Mouse (Mus musculus): ENCODE measurements around the gene Treh. TPM values are rescaled to one million over a fixed set of nuclear protein-coding genes. Genes with fewer than 3 reads are reported as not detected.

Gene Treh
- polyA plus RNA-seq, 1 experiment: not detected

DNA sequence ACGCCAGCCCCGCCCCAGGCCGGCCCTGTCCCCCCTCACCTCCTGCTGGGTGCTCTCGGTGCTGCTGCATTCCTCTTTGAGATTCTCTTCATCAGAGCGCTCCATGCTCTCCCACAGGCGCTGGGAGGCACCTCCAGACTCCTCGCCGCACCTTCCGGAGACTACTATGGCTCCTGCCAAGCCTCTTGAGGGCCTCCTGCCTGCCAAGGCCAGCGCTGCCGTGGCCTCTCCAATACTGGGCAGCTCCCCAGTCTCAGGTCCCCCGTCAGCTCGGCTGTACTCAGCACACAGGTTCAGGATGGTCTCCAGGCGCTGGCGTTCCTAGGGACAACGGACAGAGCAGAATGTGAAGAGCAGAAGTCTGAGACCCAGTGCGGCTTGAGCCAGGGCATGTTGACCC is 38.6 kb downstream of the Treh start:
- no peak overlapping the region for H3K4me3 ChIP-seq (ENCODE audit: insufficient read depth, low read length)
- no peak for TF ChIP-seq POLR2A (IDR thresholded peaks at IDR 0.05; ENCODE audit: borderline replicate concordance, low read depth, low read length)
- no peak for TF ChIP-seq CTCF (IDR thresholded peaks at IDR 0.05; ENCODE audit: low read depth, low read length)

DNA sequence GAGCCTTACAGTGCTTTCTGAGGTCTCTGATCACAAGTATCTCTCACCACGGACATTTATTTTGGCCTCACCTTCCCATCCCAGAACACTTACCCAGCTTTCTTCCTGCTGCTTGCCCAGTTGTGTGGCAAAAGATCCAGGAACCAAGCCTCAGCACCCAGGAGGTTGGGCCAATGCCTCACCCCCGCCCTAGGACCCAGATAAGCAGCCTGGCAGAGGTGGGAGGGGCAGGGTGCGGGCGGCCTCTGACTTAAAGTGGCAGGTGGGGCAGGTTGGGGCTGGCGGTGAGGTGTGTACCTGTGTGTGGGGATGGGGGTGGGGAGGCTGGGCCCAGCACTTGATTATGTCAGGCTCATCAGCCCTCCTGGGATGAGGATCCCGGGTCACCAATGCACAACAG is 40.0 kb downstream of the Treh start:
- no peaks in the 10 kb centered on the region for H3K4me1 ChIP-seq (ENCODE audit: control insufficient read depth, insufficient read depth, low read length)
- TF ChIP-seq POLR2A (IDR thresholded peaks at IDR 0.05; ENCODE audit: borderline replicate concordance, low read depth, low read length): no peak
- TF ChIP-seq CTCF (IDR thresholded peaks at IDR 0.05; ENCODE audit: low read depth, low read length): no peak
- H3K4me3 ChIP-seq (ENCODE audit: insufficient read depth, low read length): no peak overlapping the region
- H3K27ac ChIP-seq (ENCODE audit: insufficient read depth, low read depth, low read length): no peak overlapping the region

More for the DNA sequence above, 38.6 kb downstream of the Treh start:
- H3K27ac ChIP-seq (ENCODE audit: insufficient read depth, low read depth, low read length): no peak overlapping the region
- H3K4me1 ChIP-seq (ENCODE audit: control insufficient read depth, insufficient read depth, low read length): no peaks in the 10 kb centered on the region

DNA sequence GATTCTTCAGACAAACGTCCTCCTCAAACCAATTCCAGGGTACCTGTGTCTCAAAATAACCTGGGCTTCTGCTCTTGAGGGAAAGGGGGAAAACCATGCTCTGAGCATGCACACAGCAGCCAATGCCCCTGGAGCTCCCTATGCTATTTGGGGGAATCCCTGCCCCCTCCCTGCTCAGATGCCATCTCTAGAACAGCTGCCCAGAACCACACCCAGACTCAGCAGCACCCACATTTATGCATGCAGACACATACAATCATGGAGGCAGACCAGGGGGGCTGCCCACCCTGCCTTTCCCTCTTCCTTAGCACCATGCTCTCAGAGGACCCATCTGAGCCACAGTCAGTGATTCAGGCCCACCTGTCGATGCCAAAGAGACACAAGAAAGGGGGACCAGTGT is 40.5 kb downstream of the Treh start:
- Histone ChIP-seq H3K27ac (ENCODE audit: insufficient read depth, low read depth, low read length) (no peak overlapping the region), H3K4me1 (ENCODE audit: control insufficient read depth, insufficient read depth, low read length) (no peaks in the 10 kb centered on the region), H3K4me3 (ENCODE audit: insufficient read depth, low read length) (no peak overlapping the region)
- TF ChIP-seq CTCF (IDR thresholded peaks at IDR 0.05; ENCODE audit: low read depth, low read length) (no peak), POLR2A (IDR thresholded peaks at IDR 0.05; ENCODE audit: borderline replicate concordance, low read depth, low read length) (no peak)

DNA sequence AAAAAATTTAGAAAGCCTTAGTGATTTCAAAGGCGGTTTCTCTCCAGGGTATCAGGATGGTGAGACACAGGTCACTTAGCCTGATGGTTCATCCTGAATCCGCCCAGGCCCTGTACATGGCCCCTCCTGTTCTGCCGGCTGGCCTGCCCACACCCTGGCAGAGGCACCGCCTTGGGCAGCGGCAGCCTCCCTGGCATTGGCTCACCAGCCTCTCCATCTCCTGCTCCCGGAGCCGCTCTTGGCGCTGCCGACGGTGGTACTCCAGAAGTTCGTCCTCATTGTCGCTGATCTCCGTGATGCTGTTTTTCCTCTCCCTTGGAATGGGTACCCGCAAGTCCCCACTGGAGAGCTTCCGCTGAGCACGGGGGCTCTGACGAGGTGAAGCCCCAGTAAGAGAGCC is 42.1 kb downstream of the Treh start:
- Histone ChIP-seq H3K27ac (ENCODE audit: insufficient read depth, low read depth, low read length) (no peak overlapping the region), H3K4me1 (ENCODE audit: control insufficient read depth, insufficient read depth, low read length) (peaks cover 1% of the 10 kb centered on the region; the same call in 1 of the 2 replicates), H3K4me3 (ENCODE audit: insufficient read depth, low read length) (no peak overlapping the region)
- TF ChIP-seq POLR2A (IDR thresholded peaks at IDR 0.05; ENCODE audit: borderline replicate concordance, low read depth, low read length): no peak
- TF ChIP-seq CTCF (IDR thresholded peaks at IDR 0.05; ENCODE audit: low read depth, low read length): no peak

DNA sequence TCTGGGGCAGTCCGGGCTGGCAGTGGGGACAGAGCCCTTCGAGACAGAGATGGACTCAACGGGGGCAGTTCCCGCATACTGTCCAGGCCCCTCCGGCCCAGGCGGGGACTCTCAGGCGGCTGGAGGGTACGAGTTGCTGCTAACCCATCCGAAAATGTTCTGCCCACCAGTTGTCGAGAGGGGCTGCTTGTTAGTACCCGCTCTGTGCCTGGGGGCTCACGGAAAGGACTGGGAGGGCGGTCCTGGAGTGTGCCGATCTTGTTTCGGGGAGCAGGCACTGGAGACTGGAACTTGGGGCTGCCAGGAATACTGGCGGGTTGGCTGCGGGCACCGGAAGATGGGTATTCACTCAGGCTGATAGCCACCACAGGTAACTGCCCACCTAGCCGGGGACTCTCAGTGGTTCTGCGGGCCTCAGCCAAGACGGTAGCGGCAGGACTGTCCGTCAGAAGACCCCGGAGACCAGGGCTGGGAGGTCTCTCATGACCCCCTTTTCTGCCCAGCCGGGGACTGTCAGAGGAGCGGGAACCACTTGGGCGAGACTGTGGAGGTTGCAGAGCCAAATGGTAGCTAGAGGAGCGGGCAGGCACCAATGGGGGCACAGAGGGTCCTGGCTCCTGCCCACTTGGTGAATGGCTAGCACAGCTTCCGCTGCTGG is 42.8 kb downstream of the Treh start:
- H3K4me3 ChIP-seq (ENCODE audit: insufficient read depth, low read length): no peak overlapping the region
- H3K4me1 ChIP-seq (ENCODE audit: control insufficient read depth, insufficient read depth, low read length): peaks cover 7% of the 10 kb centered on the region
- H3K27ac ChIP-seq (ENCODE audit: insufficient read depth, low read depth, low read length): no peak overlapping the region
- TF ChIP-seq CTCF (IDR thresholded peaks at IDR 0.05; ENCODE audit: low read depth, low read length) (no peak), POLR2A (IDR thresholded peaks at IDR 0.05; ENCODE audit: borderline replicate concordance, low read depth, low read length) (no peak)

DNA sequence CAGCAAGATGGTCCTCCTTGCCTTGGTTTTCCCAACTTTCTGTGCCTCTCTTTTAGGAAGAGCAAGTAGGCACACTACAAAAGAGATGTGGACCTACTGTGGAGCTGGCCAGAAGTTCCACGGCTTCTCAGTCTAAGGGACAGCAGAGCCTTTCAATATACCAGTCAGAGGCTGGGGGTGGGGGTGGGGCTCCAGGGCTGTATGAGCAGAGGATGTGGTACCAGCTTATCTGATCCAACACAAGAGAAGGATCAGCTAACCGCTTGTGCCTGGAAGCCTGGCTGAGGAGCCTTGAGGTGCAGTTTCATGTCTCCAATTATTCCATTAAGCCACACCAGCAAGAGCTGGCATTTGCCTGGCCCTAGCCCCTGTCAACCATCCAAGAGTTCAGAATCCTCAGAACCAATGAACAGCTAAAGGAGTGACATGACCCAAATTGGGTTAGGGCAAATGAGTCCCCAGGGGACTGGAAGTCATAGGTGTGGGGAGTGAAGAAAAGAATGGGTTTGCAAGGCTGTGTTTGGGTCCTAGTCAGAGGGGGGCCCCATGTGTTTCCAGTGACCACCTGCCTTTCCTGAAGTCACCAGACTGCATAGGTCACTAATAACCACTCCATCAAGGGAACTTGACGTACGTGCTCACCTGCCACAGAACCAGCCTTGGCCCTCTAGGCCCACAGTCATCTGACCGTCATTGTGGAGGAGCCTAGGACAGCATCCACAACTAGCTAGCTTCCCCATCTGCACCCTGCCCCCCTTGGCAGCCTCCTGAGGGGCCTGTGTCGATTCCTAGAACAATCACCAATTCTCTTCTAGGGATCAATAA is 44.2 kb downstream of the Treh start:
- Histone ChIP-seq H3K27ac (ENCODE audit: insufficient read depth, low read depth, low read length) (no peak overlapping the region), H3K4me3 (ENCODE audit: insufficient read depth, low read length) (no peak overlapping the region), H3K4me1 (ENCODE audit: control insufficient read depth, insufficient read depth, low read length) (peaks cover 11% of the 10 kb centered on the region)
- TF ChIP-seq POLR2A (IDR thresholded peaks at IDR 0.05; ENCODE audit: borderline replicate concordance, low read depth, low read length): no peak
- TF ChIP-seq CTCF (IDR thresholded peaks at IDR 0.05; ENCODE audit: low read depth, low read length): no peak

DNA sequence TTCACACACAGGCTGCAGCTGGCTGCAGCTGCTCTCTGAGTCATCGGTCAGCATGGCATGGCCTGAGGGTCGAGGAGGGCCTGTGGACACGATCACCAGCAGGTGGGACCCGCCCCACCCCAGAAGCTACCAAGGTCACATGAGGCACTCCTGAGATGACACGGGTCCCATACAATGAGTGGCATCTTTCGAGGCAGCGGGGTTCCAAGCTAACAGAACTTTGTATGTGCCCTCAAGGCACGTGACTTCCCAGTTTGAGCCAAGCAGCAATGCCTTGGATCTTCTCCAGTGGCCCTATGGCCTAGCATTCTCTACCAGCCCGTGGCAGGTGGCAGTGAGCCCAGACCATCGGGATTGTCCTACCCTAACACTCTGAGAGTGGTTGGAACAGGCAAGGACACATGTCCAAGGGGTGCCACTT is 44.8 kb downstream of the Treh start:
- Histone ChIP-seq H3K4me1 (ENCODE audit: control insufficient read depth, insufficient read depth, low read length) (peaks cover 16% of the 10 kb centered on the region), H3K27ac (ENCODE audit: insufficient read depth, low read depth, low read length) (no peak overlapping the region), H3K4me3 (ENCODE audit: insufficient read depth, low read length) (no peak overlapping the region)
- TF ChIP-seq CTCF (IDR thresholded peaks at IDR 0.05; ENCODE audit: low read depth, low read length): no peak
- TF ChIP-seq POLR2A (IDR thresholded peaks at IDR 0.05; ENCODE audit: borderline replicate concordance, low read depth, low read length): no peak

DNA sequence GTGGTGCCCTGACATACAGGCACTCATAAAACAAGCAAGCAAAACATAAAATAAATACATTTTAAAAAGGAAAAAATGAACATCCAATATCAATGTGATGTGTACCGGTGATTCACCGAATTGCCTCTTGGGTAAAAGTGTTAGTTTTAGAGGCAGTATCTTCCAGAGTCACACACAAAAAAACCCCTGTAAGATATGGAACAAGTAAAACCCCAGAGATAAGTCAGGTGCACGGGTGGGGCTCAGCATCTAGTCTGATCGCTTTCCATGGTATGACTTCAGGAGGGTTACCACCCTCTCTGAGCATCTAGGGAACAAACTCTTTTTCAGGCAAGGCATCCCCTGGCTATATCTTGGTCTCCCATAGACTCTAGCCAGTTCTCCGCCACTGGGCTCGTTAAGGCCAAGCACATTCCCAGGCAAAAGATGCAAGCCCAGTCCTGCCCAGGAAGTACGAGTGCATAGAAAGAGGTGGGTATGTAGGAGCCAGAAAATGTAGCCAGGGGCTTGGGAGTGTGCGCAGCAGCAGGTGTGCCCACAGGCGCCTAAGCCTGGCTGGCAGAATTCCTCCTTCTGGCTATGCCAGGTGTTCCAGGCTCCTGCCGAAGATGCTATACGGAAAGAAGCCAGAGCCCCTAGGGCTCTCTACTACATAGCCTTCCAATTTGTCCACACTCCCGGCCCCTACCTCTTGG is 46.1 kb downstream of the Treh start:
- TF ChIP-seq CTCF (IDR thresholded peaks at IDR 0.05; ENCODE audit: low read depth, low read length) (no peak), POLR2A (IDR thresholded peaks at IDR 0.05; ENCODE audit: borderline replicate concordance, low read depth, low read length) (no peak)
- H3K4me1 ChIP-seq (ENCODE audit: control insufficient read depth, insufficient read depth, low read length): peaks cover 28% of the 10 kb centered on the region
- H3K4me3 ChIP-seq (ENCODE audit: insufficient read depth, low read length): no peak overlapping the region
- no peak overlapping the region for H3K27ac ChIP-seq (ENCODE audit: insufficient read depth, low read depth, low read length)

DNA sequence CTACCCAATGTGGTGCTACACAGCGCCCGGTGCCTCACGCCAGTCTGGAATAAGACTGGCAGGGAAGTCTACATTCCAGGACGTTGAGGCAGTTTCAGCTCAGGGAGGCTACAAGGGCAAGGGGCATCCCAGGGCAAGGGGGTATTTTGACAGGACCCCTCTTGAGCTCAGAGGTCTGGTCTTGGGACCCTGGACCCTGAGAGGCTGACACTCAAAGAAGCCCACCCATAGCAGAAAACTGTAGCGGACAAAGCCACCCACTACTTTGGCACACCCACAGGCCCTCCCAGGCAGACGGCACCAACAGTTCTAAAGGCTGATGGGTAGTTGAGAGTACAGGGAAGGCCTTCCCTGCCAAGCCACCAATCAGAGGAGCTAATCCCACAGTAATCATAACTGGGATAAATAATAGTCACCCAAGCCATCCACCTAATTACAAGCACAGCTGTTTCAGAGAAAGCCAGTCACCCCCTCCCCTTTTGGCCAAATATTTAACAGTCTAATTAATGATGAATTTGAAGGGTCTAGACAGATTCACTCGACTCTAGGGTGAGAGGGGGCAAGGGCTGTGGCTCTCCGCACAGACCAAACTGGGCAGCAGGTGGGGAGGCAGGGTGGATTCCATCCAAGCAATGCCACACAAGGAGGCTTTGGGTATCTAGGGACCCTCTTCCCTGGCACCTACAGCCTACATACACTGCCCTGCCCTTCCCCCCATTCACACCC is 46.8 kb downstream of the Treh start:
- no peak for TF ChIP-seq POLR2A (IDR thresholded peaks at IDR 0.05; ENCODE audit: borderline replicate concordance, low read depth, low read length)
- no peak for TF ChIP-seq CTCF (IDR thresholded peaks at IDR 0.05; ENCODE audit: low read depth, low read length)
- Histone ChIP-seq H3K4me1 (ENCODE audit: control insufficient read depth, insufficient read depth, low read length) (peaks cover 28% of the 10 kb centered on the region), H3K27ac (ENCODE audit: insufficient read depth, low read depth, low read length) (no peak overlapping the region), H3K4me3 (ENCODE audit: insufficient read depth, low read length) (no peak overlapping the region)
